Mouse (Mus musculus) liver, embryonic 12.5 days (tissue): ENCODE data around the gene Map4k2. TPM values are rescaled to one million over a fixed set of nuclear protein-coding genes. Genes with fewer than 3 reads are reported as not detected.

Source experiments
- ATAC-seq: fragments of 200-750 bp; cut with Nextera tagmentation; 2 replicates; pipeline ENCODE4 v1.8.0; 2017; ENCODE audit warnings: moderate number of reproducible peaks, mild to moderate bottlenecking, moderate library complexity
- H3K27ac ChIP-seq: fragments of 300-500 bp; sonication (generic); 2 replicates; pipeline ENCODE4 v1.5.1; 2016; ENCODE audit warnings: mild to moderate bottlenecking
- H3K27me3 ChIP-seq: fragments of 300-500 bp; sonication (generic); replicated peaks from 2 replicates; pipeline ENCODE4 v1.6.1; 2016; ENCODE audit warnings: mild to moderate bottlenecking, moderate library complexity
- H3K36me3 ChIP-seq: fragments of 300-500 bp; sonication (generic); 2 replicates; pipeline ENCODE4 v1.6.1; 2016; ENCODE audit warnings: mild to moderate bottlenecking, moderate library complexity
- H3K4me1 ChIP-seq: fragments of 300-500 bp; sonication (generic); 2 replicates; pipeline ENCODE4 v1.6.1; 2016
- H3K4me2 ChIP-seq: fragments of 300-500 bp; sonication (generic); 2 replicates; pipeline ENCODE4 v1.6.1; 2016; ENCODE audit warnings: mild to moderate bottlenecking, moderate library complexity
- H3K4me3 ChIP-seq: fragments of 300-500 bp; sonication (generic); 2 replicates; pipeline ENCODE4 v1.5.1; 2016; ENCODE audit warnings: mild to moderate bottlenecking, moderate library complexity
- H3K9ac ChIP-seq: fragments of 300-500 bp; sonication (generic); 2 replicates; pipeline ENCODE4 v1.6.1; 2016; ENCODE audit warnings: mild to moderate bottlenecking, moderate library complexity
- H3K9me3 ChIP-seq: fragments of 300-500 bp; sonication (generic); replicated peaks from 2 replicates; pipeline ENCODE4 v1.6.1; 2016; ENCODE audit warnings: mild to moderate bottlenecking, moderate library complexity
- WGBS: fragments of 180-500 bp; shearing (Covaris S2); methylation state at CpG from one replicate; pipeline ENCODE4 v1.1.7; 2016; ENCODE audit not compliant: insufficient replicate concordance; 5-methylcytosine and 5-hydroxymethylcytosine counted together
- polyA plus RNA-seq: library from polyadenylated mRNA; unstranded; fragments of >200 nt; fragmentation: Nextera tagmentation; extraction: Ambion mirVana; gene quantifications from 2 replicates; pipeline ENCODE4 v1.2.1, GENCODE M21; 2016

The Map4k2 gene
- 9.2 and 9.3 TPM in 2 replicates for polyA plus RNA-seq

- peak within 1 kb of the TSS; percentile 90 for H3K9ac ChIP-seq
- peaks cover 63% of the 10 kb centered on the region for H3K36me3 ChIP-seq
- H3K27ac ChIP-seq = peak within 1 kb of the TSS; percentile 83
- peaks cover 70% of the 10 kb centered on the region for H3K4me1 ChIP-seq
- H3K27me3 ChIP-seq = no peaks in the 10 kb centered on the region
- ATAC-seq = peak; percentile 85
- H3K4me3 ChIP-seq = peak within 1 kb of the TSS; percentile 79
- whole genome bisulfite sequencing = 2% methylated on average over 72 of the region's 72 CpGs
- peak within 1 kb of the TSS; percentile 99 for H3K4me2 ChIP-seq
- no peaks in the 10 kb centered on the region for H3K9me3 ChIP-seq
These were observed at the start of gene Map4k2 for GRCm38 (mm10) chr19:6340524-6341452. Gene Map4k2, plus strand, starts transcription at chr19:6341135.

GRCm38 (mm10) chr19:6292262-6292661 is 48.7 kb upstream of the Map4k2 start:
- Histone ChIP-seq H3K27ac (peak overlapping the region; percentile 94), H3K27me3 (no peaks in the 10 kb centered on the region), H3K9me3 (no peaks in the 10 kb centered on the region), H3K4me2 (no peak overlapping the region), H3K36me3 (peaks cover 92% of the 10 kb centered on the region), H3K9ac (peak overlapping the region; percentile 64; the same call in 1 of the 2 replicates), H3K4me1 (peaks cover 83% of the 10 kb centered on the region), H3K4me3 (no peak overlapping the region)
- 89% methylated on average over 5 of the region's 5 CpGs for WGBS
- ATAC-seq = no peak

GRCm38 (mm10) chr19:6294301-6294700 is 46.6 kb upstream of the Map4k2 start:
- no peak overlapping the region for H3K4me2 ChIP-seq

GRCm38 (mm10) chr19:6296551-6297210 is 44.3 kb upstream of the Map4k2 start:
- peak; percentile 58 for ATAC-seq
- Histone ChIP-seq H3K4me1 (peaks cover 83% of the 10 kb centered on the region), H3K27ac (peak overlapping the region; percentile 95), H3K27me3 (no peaks in the 10 kb centered on the region), H3K4me2 (peak overlapping the region; percentile 61), H3K9ac (peak overlapping the region; percentile 61), H3K36me3 (peaks cover 92% of the 10 kb centered on the region), H3K4me3 (no peak overlapping the region), H3K9me3 (no peaks in the 10 kb centered on the region)
- WGBS = 69% methylated on average over 5 of the region's 5 CpGs

More at GRCm38 (mm10) chr19:6294301-6294700, 46.6 kb upstream of the Map4k2 start:
- Histone ChIP-seq H3K27ac (0 out of 2 replicates have a peak overlapping the region, but pooled peaks have one; percentile 53), H3K36me3 (peaks cover 93% of the 10 kb centered on the region), H3K27me3 (no peaks in the 10 kb centered on the region), H3K9ac (no peak overlapping the region), H3K9me3 (no peaks in the 10 kb centered on the region), H3K4me1 (peaks cover 83% of the 10 kb centered on the region), H3K4me3 (no peak overlapping the region)
- no peak for ATAC-seq
- 88% methylated on average over 17 of the region's 17 CpGs for WGBS

GRCm38 (mm10) chr19:6297641-6298040 is 43.3 kb upstream of the Map4k2 start:
- peak overlapping the region; percentile 61 for H3K4me2 ChIP-seq
- peaks cover 83% of the 10 kb centered on the region for H3K4me1 ChIP-seq
- no peaks in the 10 kb centered on the region for H3K27me3 ChIP-seq
- peak overlapping the region; percentile 61 for H3K9ac ChIP-seq
- peak; percentile 78 for ATAC-seq
- H3K9me3 ChIP-seq = no peaks in the 10 kb centered on the region
- H3K4me3 ChIP-seq = 0 out of 2 replicates have a peak overlapping the region, but pooled peaks have one; percentile 2
- peak overlapping the region; percentile 95 for H3K27ac ChIP-seq
- peaks cover 84% of the 10 kb centered on the region for H3K36me3 ChIP-seq
- WGBS = 48% methylated on average over 9 of the region's 9 CpGs

GRCm38 (mm10) chr19:6299003-6299402 is 41.9 kb upstream of the Map4k2 start:
- Histone ChIP-seq H3K9ac (peak overlapping the region; percentile 68), H3K4me1 (peaks cover 94% of the 10 kb centered on the region), H3K4me3 (0 out of 2 replicates have a peak overlapping the region, but pooled peaks have one; percentile 2), H3K4me2 (peak overlapping the region; percentile 61), H3K36me3 (peaks cover 72% of the 10 kb centered on the region), H3K27ac (peak overlapping the region; percentile 95), H3K9me3 (no peaks in the 10 kb centered on the region), H3K27me3 (no peaks in the 10 kb centered on the region)
- ATAC-seq = no peak
- WGBS = 65% methylated on average over 4 of the region's 4 CpGs

- Histone ChIP-seq H3K9me3 (no peaks in the 10 kb centered on the region), H3K27ac (peak overlapping the region; percentile 95), H3K4me1 (peaks cover 98% of the 10 kb centered on the region), H3K9ac (peak overlapping the region; percentile 68), H3K4me2 (peak overlapping the region; percentile 61), H3K36me3 (peaks cover 66% of the 10 kb centered on the region), H3K27me3 (no peaks in the 10 kb centered on the region), H3K4me3 (peak overlapping the region; percentile 26; the same call in 1 of the 2 replicates)
- 48% methylated on average over 7 of the region's 7 CpGs for WGBS
- no peak for ATAC-seq
These were observed 41.3 kb upstream of the Map4k2 start for GRCm38 (mm10) chr19:6299450-6300267.

GRCm38 (mm10) chr19:6300402-6300841 is 40.5 kb upstream of the Map4k2 start:
- peak overlapping the region; percentile 26 for H3K4me3 ChIP-seq
- WGBS = 22% methylated on average over 7 of the region's 7 CpGs
- peak overlapping the region; percentile 61 for H3K4me2 ChIP-seq
- peak overlapping the region; percentile 68 for H3K9ac ChIP-seq
- no peaks in the 10 kb centered on the region for H3K27me3 ChIP-seq
- peaks cover 97% of the 10 kb centered on the region for H3K4me1 ChIP-seq
- peaks cover 58% of the 10 kb centered on the region for H3K36me3 ChIP-seq
- H3K27ac ChIP-seq = peak overlapping the region; percentile 95
- H3K9me3 ChIP-seq = no peaks in the 10 kb centered on the region
- ATAC-seq = peak; percentile 80

GRCm38 (mm10) chr19:6302114-6302513 is 38.8 kb upstream of the Map4k2 start:
- peak overlapping the region; percentile 20 for H3K4me2 ChIP-seq
- H3K9me3 ChIP-seq = no peaks in the 10 kb centered on the region
- peak overlapping the region; percentile 36; the same call in 1 of the 2 replicates for H3K9ac ChIP-seq
- H3K27ac ChIP-seq = peak overlapping the region; percentile 95
- H3K27me3 ChIP-seq = no peaks in the 10 kb centered on the region
- 57% methylated on average over 5 of the region's 5 CpGs for WGBS
- peaks cover 92% of the 10 kb centered on the region for H3K4me1 ChIP-seq
- ATAC-seq = no peak
- no peak overlapping the region for H3K4me3 ChIP-seq
- H3K36me3 ChIP-seq = peaks cover 41% of the 10 kb centered on the region

GRCm38 (mm10) chr19:6302522-6302921 is 38.4 kb upstream of the Map4k2 start:
- Histone ChIP-seq H3K4me1 (peaks cover 92% of the 10 kb centered on the region), H3K9ac (peak overlapping the region; percentile 36), H3K27ac (peak overlapping the region; percentile 95), H3K9me3 (no peaks in the 10 kb centered on the region), H3K36me3 (peaks cover 37% of the 10 kb centered on the region), H3K27me3 (no peaks in the 10 kb centered on the region), H3K4me2 (peak overlapping the region; percentile 20), H3K4me3 (no peak overlapping the region)
- WGBS = 10% methylated on average over 4 of the region's 4 CpGs
- no peak for ATAC-seq

- Histone ChIP-seq H3K36me3 (peaks cover 24% of the 10 kb centered on the region), H3K27me3 (no peaks in the 10 kb centered on the region), H3K4me2 (no peak overlapping the region), H3K4me1 (peaks cover 91% of the 10 kb centered on the region), H3K9ac (0 out of 2 replicates have a peak overlapping the region, but pooled peaks have one; percentile 34), H3K4me3 (no peak overlapping the region), H3K9me3 (no peaks in the 10 kb centered on the region), H3K27ac (peak overlapping the region; percentile 95)
- 68% methylated on average over 6 of the region's 6 CpGs for WGBS
- ATAC-seq = no peak
These were observed 37.1 kb upstream of the Map4k2 start for GRCm38 (mm10) chr19:6303831-6304230.
